Mouse (Mus musculus): Measurements from ENCODE around the gene Lhx5. TPM values are rescaled to one million over a fixed set of nuclear protein-coding genes. Genes with fewer than 3 reads are reported as not detected.

Gene Lhx5
- not detected in 2 replicates for polyA plus RNA-seq (2012; rRNA removed)

DNA sequence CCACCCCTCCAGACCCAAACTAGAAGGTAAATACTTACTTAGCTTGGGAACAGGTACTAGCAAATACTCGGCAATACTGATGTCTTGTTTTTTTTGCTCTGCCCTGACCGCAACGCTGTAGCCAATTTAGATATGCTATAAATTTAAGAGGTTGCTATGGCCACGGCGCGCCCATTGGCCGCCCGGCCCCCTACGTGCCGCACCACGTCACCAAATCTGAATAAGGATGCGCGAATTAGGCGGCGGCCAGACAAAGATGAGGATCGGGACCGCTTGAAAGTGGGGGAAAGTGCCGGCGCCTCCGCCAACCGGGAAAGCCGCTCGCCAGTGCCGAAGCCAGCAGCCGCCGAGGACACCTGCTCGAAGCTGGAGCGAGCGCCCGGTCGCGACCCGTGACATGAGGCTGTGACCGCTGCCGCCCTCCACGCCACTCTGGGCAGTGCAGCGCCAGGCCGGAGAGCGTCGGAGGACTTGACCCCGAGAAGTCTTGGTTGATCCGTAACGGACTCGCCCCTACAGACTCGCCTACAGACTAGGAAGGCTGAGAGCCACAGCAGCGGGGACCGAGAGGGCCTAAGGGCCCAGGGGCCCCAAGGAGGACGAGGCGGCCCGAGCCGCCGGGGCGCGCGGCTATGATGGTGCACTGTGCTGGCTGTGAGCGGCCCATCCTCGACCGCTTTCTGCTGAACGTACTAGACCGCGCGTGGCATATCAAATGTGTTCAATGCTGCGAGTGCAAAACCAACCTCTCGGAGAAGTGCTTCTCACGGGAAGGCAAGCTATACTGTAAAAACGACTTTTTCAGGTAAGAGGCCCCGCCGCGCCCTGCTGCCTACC is at the start of gene Lhx5:
Gene Lhx5, plus strand, starts transcription at position 51 of the 837 bp plus-strand sequence.

DNA sequence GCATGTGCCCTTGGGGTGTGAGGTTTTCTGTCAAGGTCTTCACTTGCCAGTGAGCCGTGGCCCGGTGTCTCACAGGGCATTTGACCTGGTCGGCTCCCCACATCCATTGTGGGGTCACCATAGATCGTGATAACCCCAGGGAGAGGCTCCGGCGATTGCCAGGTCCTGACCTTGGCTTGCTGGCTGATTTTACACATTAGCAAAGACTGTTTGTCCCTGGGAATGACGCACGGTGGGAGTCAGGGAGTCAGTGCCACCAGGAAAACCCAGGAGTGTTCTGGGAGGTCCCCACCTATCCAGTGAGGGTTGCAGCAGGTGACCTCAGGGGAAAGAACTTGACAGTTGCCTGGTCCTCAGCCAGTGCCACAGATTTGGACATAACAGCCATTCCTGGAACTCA is 41.3 kb downstream of the Lhx5 start, which contains the start of gene Sdsl:
Gene Sdsl, minus strand, starts transcription at position 41 of the 400 bp plus-strand sequence.

DNA sequence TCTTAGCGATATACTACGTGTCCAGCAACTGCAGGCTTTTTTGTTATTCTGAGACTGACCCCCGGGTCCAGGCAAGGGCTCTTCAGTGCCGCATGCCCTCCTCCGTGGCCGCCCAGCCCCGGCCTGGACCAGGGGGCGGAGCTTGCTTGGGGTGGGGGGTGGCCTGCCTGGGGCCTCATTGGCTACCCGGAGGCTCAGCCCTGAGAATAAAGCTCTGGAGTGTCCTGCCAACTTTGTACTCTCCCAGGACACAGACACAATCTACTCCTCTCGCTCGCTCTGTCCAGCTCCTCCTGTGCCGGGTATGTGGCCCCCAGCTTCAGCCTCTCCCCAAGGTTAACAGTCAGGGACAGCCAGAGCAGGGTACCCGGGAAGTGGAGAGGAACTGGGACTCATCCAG is 44.8 kb downstream of the Lhx5 start, which contains the start of gene Sds:
Gene Sds, plus strand, starts transcription at position 231 of the 400 bp plus-strand sequence.

Other genes with a start within 250 kb of the Lhx5 start
- 0.88 and 0.89 TPM in 2 replicates for gene Sdsl, start 41.1 kb downstream of the Lhx5 start, polyA plus RNA-seq (2012; rRNA removed)
- 0.25 and 0.36 TPM in 2 replicates for gene Sds, start 44.8 kb downstream of the Lhx5 start, polyA plus RNA-seq (2012; rRNA removed)
- 3.5 and 4.3 TPM in 2 replicates for gene Plbd2, start 71.9 kb downstream of the Lhx5 start, polyA plus RNA-seq (2012; rRNA removed)
- gene Slc8b1, start 79.5 kb downstream of the Lhx5 start, polyA plus RNA-seq (2012; rRNA removed), result 4.6 and 5.9 TPM in 2 replicates
- 15.0 and 18.2 TPM in 2 replicates for gene Tpcn1, start 157.0 kb downstream of the Lhx5 start, polyA plus RNA-seq (2012; rRNA removed)
- 2.0 and 2.3 TPM in 2 replicates for gene Iqcd, start 157.3 kb downstream of the Lhx5 start, polyA plus RNA-seq (2012; rRNA removed)
- 4.2 and 5.6 TPM in 2 replicates for gene Rita1, start 180.9 kb downstream of the Lhx5 start, polyA plus RNA-seq (2012; rRNA removed)
- gene Ddx54, start 181.0 kb downstream of the Lhx5 start, polyA plus RNA-seq (2012; rRNA removed), result 12.0 and 12.6 TPM in 2 replicates
- gene Cfap73, start 202.5 kb downstream of the Lhx5 start, polyA plus RNA-seq (2012; rRNA removed), result not detected in 2 replicates
- 0.07 and 0.08 TPM in 2 replicates for gene Rasal1, start 217.1 kb downstream of the Lhx5 start, polyA plus RNA-seq (2012; rRNA removed)

All from liver, embryonic 14 days (tissue).